Mouse (Mus musculus): ENCODE measurements around the gene Lrriq1.

GRCm38 (mm10) chr10:103108090-103108489, 128.0 kb downstream of the Lrriq1 start:
- no peak for TF ChIP-seq POLR2A (IDR thresholded peaks at IDR 0.05; ENCODE audit: borderline replicate concordance, insufficient read depth, low read length)
- no peak for TF ChIP-seq CTCF (IDR thresholded peaks at IDR 0.05; ENCODE audit: borderline replicate concordance, insufficient read depth, low read depth, low read length)
